Mouse (Mus musculus) olfactory bulb, adult 2 months (tissue): ENCODE data around the gene Srgap2.

Source experiments
- CTCF ChIP-seq: fragments of 200-500 bp; IDR thresholded peaks from 2 replicates; pipeline ENCODE4 v1.5.1; 2012; ENCODE audit warnings: low read depth, mild to moderate bottlenecking, low read length, moderate library complexity; ENCODE audit not compliant: insufficient read depth
- POLR2A ChIP-seq: fragments of 200-500 bp; IDR thresholded peaks from 2 replicates; pipeline ENCODE4 v1.6.1; 2012; ENCODE audit warnings: mild to moderate bottlenecking, low read depth, low read length, moderate library complexity; ENCODE audit not compliant: insufficient read depth

- no peak for TF ChIP-seq POLR2A
- no peak for TF ChIP-seq CTCF
Measured at GRCm38 (mm10) chr1:131551956-131552355, 24.8 kb upstream of the Srgap2 start.
